Mouse (Mus musculus) lung, postnatal 0 days (tissue): ENCODE results near the gene Oard1. TPM values are rescaled to one million over a fixed set of nuclear protein-coding genes. Genes with fewer than 3 reads are reported as not detected.

Experiments used
- ATAC-seq: fragments of 200-750 bp; cut with Nextera tagmentation; 2 replicates; pipeline ENCODE4 v1.8.0; 2017; ENCODE audit warnings: moderate library complexity
- DNase-seq: peaks from one replicate; pipeline ENCODE4 v3.0.0-alpha.2; 2016; ENCODE audit warnings: low spot score
- H3K27ac ChIP-seq: fragments of 300-500 bp; sonication (generic); 2 replicates; pipeline ENCODE4 v1.5.1; 2014; ENCODE audit warnings: antibody characterized with exemption, mild to moderate bottlenecking, low read length, mixed read lengths
- H3K27me3 ChIP-seq: fragments of 300-500 bp; sonication (generic); replicated peaks from 2 replicates; pipeline ENCODE4 v1.6.1; 2014; ENCODE audit warnings: low read length, mixed read lengths; ENCODE audit not compliant: insufficient read depth
- H3K36me3 ChIP-seq: fragments of 300-500 bp; sonication (generic); 2 replicates; pipeline ENCODE4 v1.6.1; 2014; ENCODE audit warnings: low read length, mixed read lengths; ENCODE audit not compliant: insufficient read depth
- H3K4me1 ChIP-seq: fragments of 300-500 bp; sonication (generic); 2 replicates; pipeline ENCODE4 v1.6.1; 2014; ENCODE audit warnings: antibody characterized with exemption, low read depth, low read length, mixed read lengths; ENCODE audit not compliant: insufficient read depth
- H3K4me2 ChIP-seq: fragments of 300-500 bp; sonication (generic); replicated peaks from 2 replicates; pipeline ENCODE4 v1.6.1; 2014; ENCODE audit warnings: low read depth, mild to moderate bottlenecking, low read length, moderate library complexity, mixed read lengths
- H3K4me3 ChIP-seq: fragments of 300-500 bp; sonication (generic); 2 replicates; pipeline ENCODE4 v1.5.1; 2014; ENCODE audit warnings: low read depth, low read length
- H3K9ac ChIP-seq: fragments of 300-500 bp; sonication (generic); replicated peaks from 2 replicates; pipeline ENCODE4 v1.6.1; 2014; ENCODE audit warnings: low read depth, mild to moderate bottlenecking
- H3K9me3 ChIP-seq: fragments of 300-500 bp; sonication (generic); 2 replicates; pipeline ENCODE4 v1.6.1; 2016; ENCODE audit warnings: low read length, mixed read lengths
- CTCF ChIP-seq: IDR thresholded peaks from 2 replicates; pipeline ENCODE4 v1.5.1; 2016; ENCODE audit warnings: antibody characterized with exemption, mild to moderate bottlenecking
- EP300 ChIP-seq: IDR thresholded peaks from 2 replicates; pipeline ENCODE4 v1.6.1; 2016; ENCODE audit warnings: antibody characterized with exemption, mild to moderate bottlenecking, control low read depth
- WGBS: fragments of 180-500 bp; shearing (Covaris S2); extraction: QIAGEN DNeasy Blood & Tissue Kit; methylation state at CpG from one replicate; pipeline ENCODE4 v1.1.7; 2014; 5-methylcytosine and 5-hydroxymethylcytosine counted together
- polyA plus RNA-seq: library from polyadenylated mRNA; unstranded; fragments of >200 nt; fragmentation: Nextera tagmentation; extraction: Ambion mirVana; gene quantifications from 2 replicates; pipeline ENCODE4 v1.2.1, GENCODE M21; 2015

Oard1 gene
- polyA plus RNA-seq, 1 experiment from 2014 or later, result 43.9 TPM

DNA sequence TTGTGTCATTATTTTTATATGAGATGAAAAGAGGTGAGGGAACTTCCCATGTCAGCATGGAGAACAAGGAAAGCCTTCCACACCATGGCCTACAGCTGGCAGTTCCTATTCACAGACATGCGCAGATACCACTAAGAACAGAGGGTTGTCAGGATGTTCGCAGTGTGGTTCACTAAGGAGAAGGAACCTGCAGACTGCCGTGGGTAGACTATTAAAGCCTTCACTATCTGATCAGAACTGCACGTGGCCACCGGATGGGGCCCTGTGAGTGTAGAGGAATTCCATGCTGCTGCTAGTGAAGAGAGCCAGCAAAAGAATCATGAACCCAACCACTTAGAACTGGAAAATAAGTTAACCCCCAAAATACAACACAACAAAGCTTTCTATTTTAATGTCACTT, 20.4 kb upstream of the Oard1 start:
- WGBS, result 95% methylated on average over 5 of the region's 5 CpGs
- H3K36me3 ChIP-seq, result peaks cover 58% of the 10 kb centered on the region
- H3K4me2 ChIP-seq, result no peak overlapping the region
- ATAC-seq, result no peak
- DNase-seq, result no peak
- no peak overlapping the region for H3K9ac ChIP-seq
- H3K4me1 ChIP-seq, result no peaks in the 10 kb centered on the region
- no peak overlapping the region for H3K4me3 ChIP-seq
- no peaks in the 10 kb centered on the region for H3K27me3 ChIP-seq
- H3K9me3 ChIP-seq, result no peaks in the 10 kb centered on the region
- no peak overlapping the region for H3K27ac ChIP-seq
- TF ChIP-seq CTCF, result no peak
- no peak for TF ChIP-seq EP300

DNA sequence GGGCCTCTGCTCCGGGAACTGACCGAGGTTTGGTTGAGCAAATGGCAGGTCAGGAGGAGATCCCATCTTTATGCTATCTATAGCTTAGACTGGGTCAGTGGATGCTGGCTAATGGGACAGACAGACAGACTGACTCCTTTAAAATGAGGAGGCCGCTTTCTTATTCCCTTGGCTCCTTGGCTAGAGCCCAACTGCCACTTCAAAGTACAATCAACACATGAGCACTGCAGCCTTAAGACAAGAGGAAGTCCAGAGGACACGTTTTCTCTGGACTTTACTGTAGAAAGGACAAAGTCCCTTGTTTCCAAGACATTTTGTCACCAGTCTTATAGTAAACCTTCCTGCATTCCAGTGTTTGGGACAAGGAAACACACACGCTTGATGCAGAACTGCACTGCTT, 18.4 kb upstream of the Oard1 start:
- H3K9ac ChIP-seq, result no peak overlapping the region
- H3K9me3 ChIP-seq, result no peaks in the 10 kb centered on the region
- no peak overlapping the region for H3K4me3 ChIP-seq
- 81% methylated on average over 5 of the region's 5 CpGs for WGBS
- no peak overlapping the region for H3K27ac ChIP-seq
- H3K27me3 ChIP-seq, result no peaks in the 10 kb centered on the region
- TF ChIP-seq EP300 (no peak), CTCF (no peak)
- no peaks in the 10 kb centered on the region for H3K4me1 ChIP-seq
- H3K36me3 ChIP-seq, result peaks cover 63% of the 10 kb centered on the region
- H3K4me2 ChIP-seq, result no peak overlapping the region
- DNase-seq (no peak), ATAC-seq (no peak)

DNA sequence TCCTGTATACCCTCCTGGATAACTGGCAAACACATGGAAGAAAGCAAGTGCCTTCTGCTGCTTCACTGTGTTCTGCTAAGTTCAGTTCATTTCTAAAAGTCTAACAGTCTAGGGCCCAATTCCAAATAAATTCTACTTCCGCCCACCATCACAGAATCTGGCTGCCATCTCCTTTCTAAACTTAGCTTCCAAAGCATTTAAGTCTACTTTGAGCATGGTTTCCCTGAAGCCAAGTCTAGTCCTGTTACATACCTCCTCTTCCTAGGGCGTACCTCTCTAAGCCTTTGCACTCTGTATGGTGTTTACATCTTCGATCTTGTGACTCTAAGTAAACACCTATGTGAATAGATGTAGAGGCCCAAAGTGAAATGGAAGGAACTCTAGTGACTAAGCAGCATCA, 17.2 kb upstream of the Oard1 start:
- ATAC-seq (no peak), DNase-seq (no peak)
- H3K27me3 ChIP-seq, result no peaks in the 10 kb centered on the region
- no peaks in the 10 kb centered on the region for H3K4me1 ChIP-seq
- no peak overlapping the region for H3K27ac ChIP-seq
- WGBS, result 90% methylated on average over 3 of the region's 3 CpGs
- H3K9me3 ChIP-seq, result no peaks in the 10 kb centered on the region
- no peak overlapping the region for H3K4me3 ChIP-seq
- no peak overlapping the region for H3K4me2 ChIP-seq
- TF ChIP-seq EP300, result no peak
- no peak for TF ChIP-seq CTCF
- H3K9ac ChIP-seq, result no peak overlapping the region
- H3K36me3 ChIP-seq, result peaks cover 63% of the 10 kb centered on the region

DNA sequence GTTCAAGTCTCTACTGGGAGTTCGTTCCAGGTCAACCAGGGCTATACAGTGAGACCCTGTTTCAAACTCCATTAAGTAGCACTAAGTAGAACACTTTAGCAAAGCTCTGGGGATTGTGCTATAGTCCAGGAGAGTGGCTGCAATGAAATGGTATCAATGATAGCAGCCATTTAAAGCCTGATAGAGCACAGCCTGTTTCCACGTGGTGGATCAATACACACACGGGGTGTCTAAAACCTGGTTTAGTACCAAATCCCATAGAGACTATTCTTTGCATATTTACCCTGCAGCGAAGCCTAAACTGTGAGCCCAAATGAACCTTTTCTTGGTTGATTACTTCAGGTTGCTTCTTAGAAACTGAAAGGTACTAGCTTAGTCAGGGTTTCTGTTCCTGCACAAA, 8.1 kb upstream of the Oard1 start:
- DNase-seq, result no peak
- Histone ChIP-seq H3K4me1 (no peaks in the 10 kb centered on the region; the same call in 1 of the 2 replicates), H3K9me3 (no peaks in the 10 kb centered on the region), H3K27ac (no peak overlapping the region), H3K4me3 (no peak overlapping the region), H3K9ac (no peak overlapping the region), H3K36me3 (peaks cover 9% of the 10 kb centered on the region; the same call in 1 of the 2 replicates), H3K27me3 (no peaks in the 10 kb centered on the region), H3K4me2 (no peak overlapping the region)
- ATAC-seq, result no peak
- WGBS, result 87% methylated on average over 4 of the region's 4 CpGs
- no peak for TF ChIP-seq CTCF

DNA sequence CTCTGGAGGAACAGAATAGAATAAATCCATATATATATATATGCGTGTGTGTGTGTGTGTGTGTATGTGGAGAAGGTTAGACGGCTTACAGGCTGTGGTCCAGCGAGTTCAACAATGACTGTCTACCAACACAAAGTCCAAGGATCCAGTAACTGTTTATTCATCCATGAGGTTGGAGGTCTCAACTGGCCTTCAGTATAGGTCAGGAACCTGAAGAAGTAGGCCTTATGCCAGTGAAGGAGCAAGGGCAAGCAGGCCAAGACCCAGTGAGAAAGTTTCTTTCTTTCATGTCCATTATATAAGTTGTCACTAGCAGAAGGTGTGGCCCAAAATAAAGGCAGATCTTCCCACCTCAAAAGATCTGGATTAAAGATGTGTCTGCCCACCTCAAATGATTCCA, 7.1 kb upstream of the Oard1 start:
- H3K9me3 ChIP-seq, result no peaks in the 10 kb centered on the region
- ATAC-seq (no peak), DNase-seq (no peak)
- 88% methylated on average over 3 of the region's 3 CpGs for WGBS
- H3K36me3 ChIP-seq, result peaks cover 9% of the 10 kb centered on the region; the same call in 1 of the 2 replicates
- H3K4me2 ChIP-seq, result no peak overlapping the region
- no peak overlapping the region for H3K9ac ChIP-seq
- TF ChIP-seq CTCF (no peak), EP300 (no peak)
- no peaks in the 10 kb centered on the region for H3K27me3 ChIP-seq
- H3K4me1 ChIP-seq, result peaks cover 4% of the 10 kb centered on the region; the same call in 1 of the 2 replicates
- no peak overlapping the region for H3K4me3 ChIP-seq
- H3K27ac ChIP-seq, result no peak overlapping the region

DNA sequence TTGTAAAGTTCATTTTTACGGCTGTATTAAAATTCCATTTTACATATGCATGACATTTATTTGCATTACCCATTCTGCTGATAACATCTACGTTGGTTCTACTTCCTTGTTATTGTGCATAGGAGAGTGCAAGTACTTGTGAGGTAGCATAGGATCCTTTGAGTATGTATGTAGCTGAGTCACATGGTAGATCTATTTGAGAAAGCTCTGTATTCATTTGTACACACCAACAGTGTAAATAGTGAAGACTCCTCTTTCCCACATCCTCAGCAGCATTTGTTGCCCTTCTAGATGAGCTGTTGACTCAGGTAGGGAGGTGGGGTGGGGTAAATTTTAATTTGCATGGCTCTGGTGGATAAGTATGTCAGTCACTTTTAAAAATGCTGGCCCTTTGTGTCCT, 6.0 kb upstream of the Oard1 start:
- H3K4me1 ChIP-seq, result peaks cover 6% of the 10 kb centered on the region; the same call in 1 of the 2 replicates
- WGBS, result 53% methylated on average over 2 of the region's 2 CpGs
- H3K9ac ChIP-seq, result no peak overlapping the region
- no peak overlapping the region for H3K4me2 ChIP-seq
- H3K36me3 ChIP-seq, result peaks cover 2% of the 10 kb centered on the region; the same call in 1 of the 2 replicates
- ATAC-seq, result no peak; the same call in 1 of the 2 replicates
- TF ChIP-seq EP300 (no peak), CTCF (no peak)
- H3K9me3 ChIP-seq, result no peaks in the 10 kb centered on the region
- no peak overlapping the region for H3K4me3 ChIP-seq
- H3K27me3 ChIP-seq, result no peaks in the 10 kb centered on the region
- no peak overlapping the region for H3K27ac ChIP-seq
- DNase-seq, result no peak

DNA sequence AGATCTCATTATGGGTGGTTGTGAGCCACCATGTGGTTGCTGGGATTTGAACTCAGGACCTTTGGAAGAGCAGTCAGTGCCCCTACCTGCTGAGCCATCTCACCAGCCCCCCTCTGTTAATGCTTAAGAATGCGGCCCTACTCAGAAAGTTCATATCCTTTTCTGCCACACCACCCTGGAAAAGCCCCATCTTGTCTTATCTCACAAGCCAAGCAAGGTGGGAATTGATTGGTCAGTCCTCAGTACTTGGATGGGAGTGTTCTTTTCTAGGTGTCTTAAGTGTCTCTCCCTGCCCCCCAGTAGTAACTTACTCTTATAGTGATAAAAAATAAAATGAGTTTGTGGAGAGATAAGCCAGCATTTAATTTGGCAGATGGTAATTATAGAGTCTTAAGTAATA, 5.1 kb upstream of the Oard1 start:
- H3K27ac ChIP-seq, result no peak overlapping the region
- DNase-seq, result no peak
- 56% methylated on average over 1 of the region's 1 CpGs for WGBS
- H3K4me2 ChIP-seq, result no peak overlapping the region
- no peaks in the 10 kb centered on the region for H3K36me3 ChIP-seq
- ATAC-seq, result no peak
- no peaks in the 10 kb centered on the region for H3K27me3 ChIP-seq
- H3K4me1 ChIP-seq, result peaks cover 6% of the 10 kb centered on the region; the same call in 1 of the 2 replicates
- H3K4me3 ChIP-seq, result no peak overlapping the region
- no peak for TF ChIP-seq CTCF
- no peak for TF ChIP-seq EP300
- H3K9me3 ChIP-seq, result no peaks in the 10 kb centered on the region
- H3K9ac ChIP-seq, result no peak overlapping the region
